Mouse (Mus musculus): ENCODE results near the gene Scgb1b27. TPM values are rescaled to one million over a fixed set of nuclear protein-coding genes. Genes with fewer than 3 reads are reported as not detected.

Scgb1b27 gene
- polyA plus RNA-seq, 1 experiment from 2014 or later = not detected

Other genes with a start within 250 kb of the Scgb1b27 start
- gene Scgb2b26, start 76.4 kb upstream of the Scgb1b27 start, polyA plus RNA-seq (2014; fragmentation: Nextera tagmentation; extraction: Ambion mirVana) = not detected in 2 replicates
- gene Scgb2b27, start 7.5 kb upstream of the Scgb1b27 start, polyA plus RNA-seq (2014; fragmentation: Nextera tagmentation; extraction: Ambion mirVana) = not detected in 2 replicates
- not detected in 2 replicates for gene Scgb1b30, start 73.9 kb downstream of the Scgb1b27 start, polyA plus RNA-seq (2014; fragmentation: Nextera tagmentation; extraction: Ambion mirVana)
- 6.8 and 7.8 TPM in 2 replicates for gene Wtip, start 111.8 kb downstream of the Scgb1b27 start, polyA plus RNA-seq (2014; fragmentation: Nextera tagmentation; extraction: Ambion mirVana)
- gene Uba2, start 148.1 kb downstream of the Scgb1b27 start, polyA plus RNA-seq (2014; fragmentation: Nextera tagmentation; extraction: Ambion mirVana) = 166 and 183 TPM in 2 replicates
- 47.5 and 55.0 TPM in 2 replicates for gene Pdcd2l, start 175.2 kb downstream of the Scgb1b27 start, polyA plus RNA-seq (2014; fragmentation: Nextera tagmentation; extraction: Ambion mirVana)
- gene Gpi1, start 208.9 kb downstream of the Scgb1b27 start, polyA plus RNA-seq (2014; fragmentation: Nextera tagmentation; extraction: Ambion mirVana) = 313 and 332 TPM in 2 replicates
- gene Gm6096, start 229.6 kb downstream of the Scgb1b27 start, polyA plus RNA-seq (2014; fragmentation: Nextera tagmentation; extraction: Ambion mirVana) = not detected in 2 replicates